ENCODE assay signal across 27 mouse cellular contexts in the genomic region with DNA sequence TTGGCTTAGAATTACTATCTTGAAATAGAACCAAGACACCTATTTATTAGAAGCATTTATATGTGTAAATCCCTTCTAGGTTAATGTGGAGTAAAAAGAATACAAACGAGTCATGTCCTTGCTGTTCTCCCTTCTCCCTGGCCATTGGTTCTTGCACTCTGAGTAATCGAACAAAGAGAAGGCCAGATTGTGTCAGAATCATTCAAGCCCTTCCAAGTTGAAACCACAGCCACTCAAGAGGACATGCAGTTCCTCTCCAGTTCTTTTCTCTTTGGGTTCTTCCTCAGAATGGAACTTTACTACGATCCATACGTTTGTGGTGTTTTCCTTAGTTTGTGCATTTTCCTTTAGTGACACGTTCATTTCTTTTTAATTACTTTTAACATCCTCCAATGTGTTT. TPM values are rescaled to one million over a fixed set of nuclear protein-coding genes. Genes with fewer than 3 reads are reported as not detected.
DNase-seq lines count a peak whose midpoint lies in the region; ATAC-seq and TF ChIP-seq lines count a peak whose summit lies in the region.
"Had no signal": no experiment of that assay in that cellular context is flagged by ENCODE, and none has a peak within 500 bp of the region (broad histone marks: within the 10 kb centered on the region; RNA-seq: fewer than 3 reads in every experiment).

No protein-coding gene starts in this region.

- TF ChIP-seq EP300 in heart, adult 2 months (IDR thresholded peaks at IDR 0.05; ENCODE audit: insufficient read depth, low read depth, low read length), result no peak

- no peaks in the 10 kb centered on the region for H3K27me3 ChIP-seq in heart, adult 2 months (ENCODE audit: control insufficient read depth, insufficient read depth, low read length)
- H3K27me3 ChIP-seq: embryonic facial prominence, embryonic 12.5 days; forebrain, embryonic 12.5 days; hindbrain, embryonic 12.5 days had no signal

- TF ChIP-seq CTCF in heart, adult 2 months (IDR thresholded peaks at IDR 0.05), result no peak
- TF ChIP-seq CTCF in bone marrow macrophage, adult 2 months (IDR thresholded peaks at IDR 0.05; ENCODE audit: low read depth, low read length), result no peak

- H3K27ac ChIP-seq in heart, adult 2 months, result no peak overlapping the region
- H3K27ac ChIP-seq in bone marrow macrophage, adult 2 months (ENCODE audit: insufficient read depth, low read depth, low read length), result peak overlapping the region; percentile 80
- peak overlapping the region; percentile 81 for H3K27ac ChIP-seq in macrophage
- H3K27ac ChIP-seq: embryonic facial prominence, embryonic 12.5 days; forebrain, embryonic 12.5 days; heart, embryonic 10.5 days; hindbrain, embryonic 12.5 days; hindbrain, postnatal 0 days had no signal

- no peaks in the 10 kb centered on the region for H3K4me1 ChIP-seq in heart, adult 2 months (ENCODE audit: control insufficient read depth, insufficient read depth, low read length)
- peaks cover 11% of the 10 kb centered on the region for H3K4me1 ChIP-seq in bone marrow macrophage, adult 2 months (ENCODE audit: control insufficient read depth, insufficient read depth, low read length)
- H3K4me1 ChIP-seq: embryonic facial prominence, embryonic 12.5 days; forebrain, embryonic 12.5 days; heart, embryonic 10.5 days; hindbrain, embryonic 12.5 days had no signal

- H3K79me2 ChIP-seq in heart, adult 2 months (replicated peaks; ENCODE audit: control insufficient read depth, insufficient read depth, low read length), result no peaks in the 10 kb centered on the region
- H3K79me2 ChIP-seq in macrophage (ENCODE audit: inconsistent target), result no peaks in the 10 kb centered on the region

- ATAC-seq in frontal cortex, adult (ENCODE audit: low TSS enrichment), result no peak
- ATAC-seq: activated CD4-positive, CD25-positive, alpha-beta regulatory T cell, adult 4 months; forebrain, embryonic 16.5 days had no signal

- no peak overlapping the region for H3K9ac ChIP-seq in heart, adult 2 months (ENCODE audit: low read depth, low read length)
- H3K9ac ChIP-seq: embryonic facial prominence, embryonic 12.5 days; forebrain, embryonic 12.5 days; hindbrain, embryonic 12.5 days had no signal

- intact Hi-C loops in heart, adult 2 months (cut with DNase I), result no loop called here

- peak; percentile 1 for DNase-seq in heart, adult 8-10 months (ENCODE audit: low spot score)
- DNase-seq in heart, adult 2 months, result no peak
- no peak for DNase-seq in left cerebral cortex, adult 8-10 months (ENCODE audit: low spot score in 2 of 2)
- no peak for DNase-seq in MN1 (ENCODE audit: low spot score)
- no peak for DNase-seq in layer of hippocampus, adult 11-12 months (ENCODE audit: low spot score)
- DNase-seq: adrenal gland, postnatal 25 days; gastrocnemius, postnatal 14 days; heart, postnatal 4 days had no signal

- 52% methylated on average over 5 of the region's 5 CpGs for WGBS in heart, adult 2 months
- 18% methylated on average over 5 of the region's 5 CpGs for WGBS in macrophage (ENCODE audit: missing documents)

- no peaks in the 10 kb centered on the region for H3K36me3 ChIP-seq in heart, adult 2 months (ENCODE audit: control insufficient read depth, insufficient read depth, low read length)
- no peaks in the 10 kb centered on the region for H3K36me3 ChIP-seq in macrophage (ENCODE audit: inconsistent target)
- H3K36me3 ChIP-seq: embryonic facial prominence, embryonic 12.5 days; forebrain, embryonic 12.5 days; heart, embryonic 10.5 days; hindbrain, embryonic 12.5 days had no signal

- H3K4me3 ChIP-seq in heart, adult 2 months, result no peak overlapping the region
- peak overlapping the region; percentile 4; the same call in 1 of the 2 replicates for H3K4me3 ChIP-seq in bone marrow macrophage, adult 2 months (ENCODE audit: insufficient read depth, low read length)
- no peak overlapping the region for H3K4me3 ChIP-seq in macrophage (ENCODE audit: inconsistent target)
- H3K4me3 ChIP-seq: embryonic facial prominence, embryonic 12.5 days; forebrain, embryonic 12.5 days; heart, embryonic 10.5 days; hindbrain, embryonic 12.5 days had no signal

- TF ChIP-seq POLR2A in heart, adult 2 months (IDR thresholded peaks at IDR 0.05; ENCODE audit: insufficient read depth, low read depth, low read length), result no peak
- TF ChIP-seq POLR2A in bone marrow macrophage, adult 2 months (IDR thresholded peaks at IDR 0.05; ENCODE audit: borderline replicate concordance, low read depth, low read length), result no peak

RNA-seq across cellular contexts. Expression of gene Serpinb5, which starts 22.4 kb away (rescaled TPM):
- under 1 TPM in 1 of 4 experiments, not detected in 3; 0.28 TPM for total RNA-seq in heart, adult 8-10 months (2022)
- total RNA-seq in heart, adult 2 months (2021), result not detected
- polyA plus RNA-seq in heart, adult 2 months (2012; rRNA removed), result 0.06 TPM in 1 of 2 replicates, not detected in the other
- not detected in 2 replicates for polyA plus RNA-seq in bone marrow macrophage, adult 2 months (2012; ENCODE audit: insufficient read depth, insufficient read length, missing spikeins)
- total RNA-seq in macrophage (2018; cell fraction: chromatin; rRNA removed), result not detected
- total RNA-seq in macrophage (2018; cell fraction: cytosol; rRNA removed), result not detected
- total RNA-seq in macrophage (2018; cell fraction: nucleus; rRNA removed), result not detected
- polyA plus RNA-seq in macrophage (2018), result not detected in 3 replicates
- not detected for total RNA-seq in left cerebral cortex, adult 8-10 months (2022)
- total RNA-seq: adrenal gland, adult 2 months; adrenal gland, postnatal 25 days; gastrocnemius, adult 18-20 months; gastrocnemius, postnatal 14 days; heart, postnatal 10 days; heart, postnatal 4 days had no signal
- polyA plus RNA-seq: activated CD4-positive, CD25-positive, alpha-beta regulatory T cell, adult 4 months; adrenal gland, adult 2 months; forebrain, embryonic 16.5 days; heart, embryonic 10.5 days; heart, embryonic 14.5 days; Patski had no signal

RNA-seq across cellular contexts. Expression of gene Serpinb12, which starts 50.9 kb away (rescaled TPM):
- not detected for total RNA-seq in heart, adult 8-10 months (2022)
- not detected for total RNA-seq in heart, adult 2 months (2021)
- polyA plus RNA-seq in heart, adult 2 months (2012; rRNA removed), result not detected in 2 replicates
- 0.68 and 0.89 TPM in 2 replicates for polyA plus RNA-seq in bone marrow macrophage, adult 2 months (2012; ENCODE audit: insufficient read depth, insufficient read length, missing spikeins)
- total RNA-seq in macrophage (2018; cell fraction: chromatin; rRNA removed), result not detected
- total RNA-seq in macrophage (2018; cell fraction: cytosol; rRNA removed), result under 1 TPM in 9 of 26 experiments, not detected in 17; 0.09 to 0.29 (median 0.10) TPM
- total RNA-seq in macrophage (2018; cell fraction: nucleus; rRNA removed), result under 1 TPM in 1 of 26 experiments, not detected in 25; 0.49 TPM
- polyA plus RNA-seq in macrophage (2018), result 0.10 to 0.56 TPM in 2 of 3 replicates, not detected in the other
- under 1 TPM in 2 of 4 experiments, not detected in 2; 0.21 to 0.30 TPM for total RNA-seq in left cerebral cortex, adult 8-10 months (2022)
- total RNA-seq: adrenal gland, adult 2 months; adrenal gland, postnatal 25 days; ES-E14; gastrocnemius, adult 18-20 months; heart, postnatal 10 days; heart, postnatal 4 days; hindbrain, postnatal 0 days had no signal
- polyA plus RNA-seq: activated CD4-positive, CD25-positive, alpha-beta regulatory T cell, adult 4 months; adrenal gland, adult 2 months; cerebellum, adult 2 months; cortical plate, adult 2 months; embryonic facial prominence, embryonic 12.5 days; forebrain, embryonic 12.5 days; forebrain, embryonic 16.5 days; heart, embryonic 10.5 days; hindbrain, embryonic 12.5 days; intestine, embryonic 14.5 days; Patski had no signal
